In the genomic region with DNA sequence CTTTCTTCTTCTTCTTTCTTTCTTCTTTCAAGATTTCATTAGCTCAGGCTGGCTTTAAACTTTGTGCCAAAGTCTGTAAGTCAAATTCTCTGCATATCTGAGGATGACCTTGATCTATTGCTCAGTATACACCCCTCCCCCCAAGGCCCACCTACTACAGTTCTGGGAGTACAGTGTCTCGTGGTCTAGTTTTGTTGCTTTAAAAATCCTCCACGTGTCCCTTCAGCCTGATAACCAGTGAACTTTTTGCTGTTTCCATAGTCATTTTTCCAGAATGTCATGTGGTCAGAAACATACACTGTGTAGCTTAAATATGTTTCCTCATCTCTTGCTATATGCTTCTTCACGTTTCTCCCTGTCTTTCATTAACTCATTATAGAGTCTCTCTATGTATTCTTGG, we compare ENCODE assay signal across 10 mouse cellular contexts. TPM values are rescaled to one million over a fixed set of nuclear protein-coding genes. Genes with fewer than 3 reads are reported as not detected.
A peak's percentile ranks its signal among the peaks of the same experiment; 100 is the strongest.
DNase-seq lines count a peak whose midpoint lies in the region; ATAC-seq and TF ChIP-seq lines count a peak whose summit lies in the region.
"Had no signal": no experiment of that assay in that cellular context is flagged by ENCODE, and none has a peak within 500 bp of the region (broad histone marks: within the 10 kb centered on the region; RNA-seq: fewer than 3 reads in every experiment).

No protein-coding gene starts in this region.

- peak; percentile 55 for DNase-seq in adrenal gland, adult 2 months
- DNase-seq in adrenal gland, adult 18-20 months (ENCODE audit: low spot score in 2 of 2), result no peak
- DNase-seq in lung, embryonic 14.5 days, result no peak
- no peak for DNase-seq in lung, postnatal 0 days (ENCODE audit: low spot score)
- no peak for DNase-seq in layer of hippocampus, postnatal 14 days (ENCODE audit: low spot score in 2 of 2)
- no peak for DNase-seq in spleen, postnatal 14 days (ENCODE audit: low spot score in 2 of 2)
- DNase-seq: right cerebral cortex, adult 18-20 months had no signal

- H3K9ac ChIP-seq in lung, embryonic 14.5 days, result no peak overlapping the region; the same call in 1 of the 2 replicates
- H3K9ac ChIP-seq in lung, postnatal 0 days (replicated peaks; ENCODE audit: low read depth), result no peak overlapping the region
- H3K9ac ChIP-seq in intestine, postnatal 0 days (ENCODE audit: low read depth, low read length), result no peak overlapping the region
- H3K9ac ChIP-seq in neural tube, embryonic 13.5 days, result peak overlapping the region; percentile 90

- peaks cover 13% of the 10 kb centered on the region for H3K4me1 ChIP-seq in lung, embryonic 14.5 days (ENCODE audit: insufficient read depth)
- H3K4me1 ChIP-seq in lung, postnatal 0 days (ENCODE audit: insufficient read depth, low read depth, low read length), result peaks cover 14% of the 10 kb centered on the region; the same call in 1 of the 2 replicates
- H3K4me1 ChIP-seq in intestine, postnatal 0 days (replicated peaks; ENCODE audit: control insufficient read depth, insufficient read depth, low read length), result peaks cover 5% of the 10 kb centered on the region; the same call in 1 of the 2 replicates
- peaks cover 36% of the 10 kb centered on the region for H3K4me1 ChIP-seq in neural tube, embryonic 13.5 days (replicated peaks)

- H3K27ac ChIP-seq in lung, embryonic 14.5 days (ENCODE audit: low read depth), result no peak overlapping the region
- no peak overlapping the region for H3K27ac ChIP-seq in lung, postnatal 0 days (ENCODE audit: low read length)
- no peak overlapping the region for H3K27ac ChIP-seq in intestine, postnatal 0 days (ENCODE audit: low read depth, low read length)
- H3K27ac ChIP-seq in neural tube, embryonic 13.5 days (replicated peaks), result peak overlapping the region; percentile 95

- ATAC-seq in lung, embryonic 14.5 days (ENCODE audit: insufficient read depth), result no peak
- ATAC-seq in lung, postnatal 0 days, result no peak
- ATAC-seq in intestine, postnatal 0 days, result no peak
- ATAC-seq in neural tube, embryonic 13.5 days (ENCODE audit: low read depth), result no peak

- no peaks in the 10 kb centered on the region for H3K36me3 ChIP-seq in lung, embryonic 14.5 days (ENCODE audit: insufficient read depth)
- no peaks in the 10 kb centered on the region for H3K36me3 ChIP-seq in lung, postnatal 0 days (ENCODE audit: insufficient read depth, low read length)
- H3K36me3 ChIP-seq in intestine, postnatal 0 days (ENCODE audit: control insufficient read depth, insufficient read depth), result no peaks in the 10 kb centered on the region
- H3K36me3 ChIP-seq in neural tube, embryonic 13.5 days, result no peaks in the 10 kb centered on the region

- no peaks in the 10 kb centered on the region for H3K27me3 ChIP-seq in lung, embryonic 14.5 days (ENCODE audit: insufficient read depth, low read length)
- H3K27me3 ChIP-seq in lung, postnatal 0 days (replicated peaks; ENCODE audit: insufficient read depth, low read length), result no peaks in the 10 kb centered on the region
- no peaks in the 10 kb centered on the region for H3K27me3 ChIP-seq in intestine, postnatal 0 days (replicated peaks; ENCODE audit: control insufficient read depth, insufficient read depth, low read length)
- no peaks in the 10 kb centered on the region for H3K27me3 ChIP-seq in neural tube, embryonic 13.5 days

- WGBS in lung, embryonic 14.5 days, result 28% methylated on average over 3 of the region's 3 CpGs
- 48% methylated on average over 3 of the region's 3 CpGs for WGBS in lung, postnatal 0 days
- WGBS in intestine, postnatal 0 days, result 37% methylated on average over 3 of the region's 3 CpGs
- 61% methylated on average over 3 of the region's 3 CpGs for WGBS in neural tube, embryonic 13.5 days

- TF ChIP-seq EP300 in lung, postnatal 0 days (IDR thresholded peaks at IDR 0.05), result no peak

- H3K9me3 ChIP-seq in lung, embryonic 14.5 days (ENCODE audit: low read depth, low read length), result no peaks in the 10 kb centered on the region
- no peaks in the 10 kb centered on the region for H3K9me3 ChIP-seq in lung, postnatal 0 days (ENCODE audit: low read length)
- H3K9me3 ChIP-seq in intestine, postnatal 0 days (ENCODE audit: control insufficient read depth), result no peaks in the 10 kb centered on the region
- H3K9me3 ChIP-seq in neural tube, embryonic 13.5 days, result no peaks in the 10 kb centered on the region

- TF ChIP-seq CTCF in lung, embryonic 14.5 days (IDR thresholded peaks at IDR 0.05; ENCODE audit: low read depth), result no peak
- no peak for TF ChIP-seq CTCF in lung, postnatal 0 days (IDR thresholded peaks at IDR 0.05)
- TF ChIP-seq CTCF in intestine, postnatal 0 days (IDR thresholded peaks at IDR 0.05; ENCODE audit: low read depth), result no peak

- peak overlapping the region; percentile 96 for H3K4me2 ChIP-seq in lung, embryonic 14.5 days
- no peak overlapping the region for H3K4me2 ChIP-seq in lung, postnatal 0 days (replicated peaks; ENCODE audit: low read depth, low read length)
- H3K4me2 ChIP-seq in intestine, postnatal 0 days (replicated peaks; ENCODE audit: low read depth), result peak overlapping the region; percentile 86
- H3K4me2 ChIP-seq in neural tube, embryonic 13.5 days, result peak overlapping the region; percentile 80

- H3K4me3 ChIP-seq in lung, embryonic 14.5 days (ENCODE audit: low read depth, low read length), result peak overlapping the region; percentile 99; the same call in 1 of the 2 replicates
- no peak overlapping the region for H3K4me3 ChIP-seq in lung, postnatal 0 days (ENCODE audit: low read depth, low read length)
- H3K4me3 ChIP-seq in intestine, postnatal 0 days (ENCODE audit: low read depth, low read length), result no peak overlapping the region
- H3K4me3 ChIP-seq in neural tube, embryonic 13.5 days, result peak overlapping the region; percentile 82

RNA-seq across cellular contexts. Expression of gene Sppl3, which starts 1.0 kb away (rescaled TPM):
- 10 to 100 TPM; 42.3 to 49.4 TPM for total RNA-seq in adrenal gland, adult 2 months (2021)
- 66.2 and 68.2 TPM in 2 replicates for polyA plus RNA-seq in adrenal gland, adult 2 months (2012; rRNA removed)
- 10 to 100 TPM; 40.0 to 44.0 TPM for total RNA-seq in adrenal gland, adult 18-20 months (2021)
- 32.8 and 39.6 TPM in 2 replicates for polyA plus RNA-seq in lung, embryonic 14.5 days (2014; fragmentation: Nextera tagmentation; extraction: Ambion mirVana)
- polyA plus RNA-seq in lung, postnatal 0 days (2015; fragmentation: Nextera tagmentation; extraction: Ambion mirVana), result 16.6 and 22.8 TPM in 2 replicates
- polyA plus RNA-seq in intestine, postnatal 0 days (2015; fragmentation: Nextera tagmentation; extraction: Ambion mirVana), result 19.5 and 20.8 TPM in 2 replicates
- 15.7 and 21.3 TPM in 2 replicates for polyA plus RNA-seq in neural tube, embryonic 13.5 days (2015; fragmentation: Nextera tagmentation; extraction: Ambion mirVana)
- 10 to 100 TPM; 89.6 to 90.5 TPM for total RNA-seq in layer of hippocampus, postnatal 14 days (2021)

RNA-seq across cellular contexts. Expression of gene Hnf1a, which starts 39.1 kb away (rescaled TPM):
- total RNA-seq in adrenal gland, adult 2 months (2021), result under 1 TPM in 1 of 2 experiments, not detected in 1; 0.09 TPM
- 0.03 TPM in 1 of 2 replicates, not detected in the other for polyA plus RNA-seq in adrenal gland, adult 2 months (2012; rRNA removed)
- total RNA-seq in adrenal gland, adult 18-20 months (2021), result not detected
- 0.05 TPM in 1 of 2 replicates, not detected in the other for polyA plus RNA-seq in lung, embryonic 14.5 days (2014; fragmentation: Nextera tagmentation; extraction: Ambion mirVana)
- not detected in 2 replicates for polyA plus RNA-seq in lung, postnatal 0 days (2015; fragmentation: Nextera tagmentation; extraction: Ambion mirVana)
- polyA plus RNA-seq in intestine, postnatal 0 days (2015; fragmentation: Nextera tagmentation; extraction: Ambion mirVana), result 15.9 and 16.1 TPM in 2 replicates
- 0.10 TPM in 1 of 2 replicates, not detected in the other for polyA plus RNA-seq in neural tube, embryonic 13.5 days (2015; fragmentation: Nextera tagmentation; extraction: Ambion mirVana)
- not detected for total RNA-seq in layer of hippocampus, postnatal 14 days (2021)
- total RNA-seq: left cerebral cortex, postnatal 36 days had no signal

Comparison
In these comparisons a context has a peak if more than half of its experiments do, and no peak if none do; other contexts are left out.
1. H3K4me3 ChIP-seq: peak in lung, embryonic 14.5 days (single experiment) and neural tube, embryonic 13.5 days (single experiment); none in lung, postnatal 0 days (single experiment) and intestine, postnatal 0 days (single experiment).
2. RNA of gene Hnf1a, which starts 39.1 kb away (polyA plus RNA-seq): 15.9 to 16.1 TPM in intestine, postnatal 0 days; 0.10 TPM in neural tube, embryonic 13.5 days, 0.05 TPM in lung, embryonic 14.5 days, 0.03 TPM in adrenal gland, adult 2 months and not detected in lung, postnatal 0 days; every median in the first group is over 10 times any median in the second.